Mouse (Mus musculus): ENCODE data around the gene Ttll5. TPM values are rescaled to one million over a fixed set of nuclear protein-coding genes. Genes with fewer than 3 reads are reported as not detected.

The Ttll5 gene
- 25.1 and 29.1 TPM in 2 replicates for total RNA-seq (2021)
- long read RNA-seq, partial matches to known transcripts = 1 of 5 reads
- long read RNA-seq, other reads (novel, unspliced or antisense) = 4 of 5 reads

- peak; percentile 93 for DNase-seq
Observed at GRCm38 (mm10) chr12:85824438-85825264, at the start of gene Ttll5, which contains the start of gene Erg28. Gene Ttll5 (plus strand): TSS chr12:85824659. Gene Erg28 (minus strand): TSS chr12:85824550.

DNA sequence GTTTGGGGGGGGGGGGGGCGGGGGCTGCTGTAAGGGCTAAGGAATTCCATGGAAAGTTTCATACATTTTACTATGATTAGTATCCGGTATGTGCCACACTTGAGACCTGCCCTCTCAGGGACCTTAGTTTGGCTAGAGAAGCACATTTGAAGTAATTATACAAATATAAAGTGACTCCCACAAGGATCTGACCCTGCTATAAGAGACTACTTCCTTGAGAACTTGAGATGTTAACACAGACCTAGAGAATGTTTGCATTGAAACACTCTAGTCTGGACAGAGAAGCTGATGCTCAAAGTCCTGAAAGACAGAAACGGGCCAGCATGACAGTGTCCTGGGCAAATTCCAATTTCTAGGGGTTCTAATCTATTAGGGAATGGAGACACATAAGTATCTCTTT, 45.5 kb upstream of the Ttll5 start:
- no peak for DNase-seq

- DNase-seq = no peak
Observed at GRCm38 (mm10) chr12:85779707-85780106, 44.8 kb upstream of the Ttll5 start.

DNA sequence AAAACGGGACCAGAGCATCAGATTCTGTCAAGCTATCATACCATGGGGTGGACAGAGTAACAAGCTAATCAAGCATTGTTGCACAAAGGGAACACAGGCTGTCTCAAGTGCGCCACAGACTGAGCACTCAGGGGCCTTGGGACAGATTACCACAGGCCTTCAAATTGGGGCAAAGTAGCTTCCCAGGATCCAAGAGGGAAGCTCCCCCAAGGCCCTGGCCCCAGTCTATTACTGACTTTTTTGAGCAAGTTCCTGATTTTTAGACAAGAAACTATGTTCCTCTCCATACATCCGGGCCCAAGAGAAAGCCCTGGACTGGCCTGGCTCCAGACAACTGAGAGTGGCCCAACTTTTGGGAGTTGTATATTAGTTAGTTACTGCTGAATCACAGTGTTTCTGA, 42.9 kb upstream of the Ttll5 start:
- DNase-seq = no peak

- DNase-seq = no peak
Observed at GRCm38 (mm10) chr12:85784916-85785815, 39.3 kb upstream of the Ttll5 start.

- no peak for DNase-seq
Observed at GRCm38 (mm10) chr12:85792158-85792557, 32.3 kb upstream of the Ttll5 start.

DNA sequence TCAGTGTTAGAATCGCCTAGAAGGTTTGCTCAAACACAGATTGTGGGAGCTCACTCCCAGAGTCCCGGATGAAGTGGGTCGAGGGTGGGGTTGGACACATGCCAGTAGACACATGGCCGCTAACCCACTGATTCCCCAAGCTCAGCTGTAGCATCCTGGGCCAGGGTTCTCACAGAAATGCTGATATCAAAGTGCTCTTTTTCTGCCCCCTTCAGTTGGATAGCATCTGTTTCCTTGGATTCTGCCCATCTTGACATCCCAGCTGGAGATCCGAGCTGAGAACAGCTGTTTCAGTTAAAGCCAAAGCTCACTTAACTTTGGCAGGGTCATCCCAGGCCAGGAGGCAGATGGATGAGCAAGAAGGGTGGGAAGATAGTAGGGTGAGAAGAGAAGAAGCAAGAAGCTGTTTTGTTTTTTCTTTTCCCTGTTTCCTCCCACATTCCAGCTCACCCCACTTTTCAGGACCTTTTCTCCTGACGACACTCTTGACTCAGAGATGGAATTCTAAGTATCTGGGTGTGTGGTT, 31.6 kb upstream of the Ttll5 start:
- DNase-seq = no peak

- no peak for DNase-seq
Observed at GRCm38 (mm10) chr12:85794094-85794493, 30.4 kb upstream of the Ttll5 start.

DNA sequence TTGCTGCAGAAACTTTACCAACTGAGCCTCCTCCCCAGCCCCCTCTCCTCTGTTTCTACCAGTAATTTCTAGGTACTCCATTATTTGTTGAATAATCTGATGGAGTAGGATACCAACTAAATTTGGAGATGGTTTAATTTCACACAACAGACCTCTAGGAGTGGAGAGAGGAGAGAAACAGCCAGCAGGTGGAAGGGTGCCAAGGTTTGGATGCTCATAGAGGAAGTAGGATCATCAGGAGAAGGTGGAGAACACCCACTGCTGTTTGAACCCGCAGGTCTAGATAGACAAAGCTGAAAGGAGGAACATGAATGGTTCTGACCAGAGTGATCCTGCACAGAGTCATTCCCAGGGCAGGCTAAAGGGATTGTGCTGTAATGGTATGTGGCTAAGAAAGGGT, 28.9 kb upstream of the Ttll5 start:
- DNase-seq = no peak

DNA sequence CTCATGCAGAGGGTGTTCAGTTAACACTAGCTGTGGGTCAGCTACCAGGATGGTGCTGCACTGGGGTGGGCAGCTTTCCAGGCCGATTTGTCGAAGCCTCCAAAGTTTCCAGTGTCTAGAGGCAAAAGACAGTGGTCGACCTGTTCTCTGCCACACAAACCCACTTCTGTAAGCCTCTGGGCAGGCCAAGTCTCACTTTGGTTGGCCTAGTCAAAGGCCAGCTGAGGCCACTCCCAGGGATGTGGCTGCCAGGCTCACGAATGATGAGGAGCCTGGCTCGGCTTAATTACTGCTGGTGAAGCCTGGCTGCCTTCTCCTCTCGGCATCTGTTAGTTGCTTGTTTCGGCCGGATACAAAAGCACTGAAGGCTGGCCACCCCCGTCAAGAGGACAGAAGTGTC, 24.4 kb upstream of the Ttll5 start:
- DNase-seq = no peak

GRCm38 (mm10) chr12:85809726-85810125, 14.7 kb upstream of the Ttll5 start:
- DNase-seq = no peak

GRCm38 (mm10) chr12:85810959-85811358, 13.5 kb upstream of the Ttll5 start:
- no peak for DNase-seq

GRCm38 (mm10) chr12:85811676-85812075, 12.8 kb upstream of the Ttll5 start:
- no peak for DNase-seq

- DNase-seq = peak; percentile 57
Observed at GRCm38 (mm10) chr12:85813599-85813998, 10.9 kb upstream of the Ttll5 start.

GRCm38 (mm10) chr12:85822051-85822450, 2.4 kb upstream of the Ttll5 start:
- DNase-seq = no peak

DNA sequence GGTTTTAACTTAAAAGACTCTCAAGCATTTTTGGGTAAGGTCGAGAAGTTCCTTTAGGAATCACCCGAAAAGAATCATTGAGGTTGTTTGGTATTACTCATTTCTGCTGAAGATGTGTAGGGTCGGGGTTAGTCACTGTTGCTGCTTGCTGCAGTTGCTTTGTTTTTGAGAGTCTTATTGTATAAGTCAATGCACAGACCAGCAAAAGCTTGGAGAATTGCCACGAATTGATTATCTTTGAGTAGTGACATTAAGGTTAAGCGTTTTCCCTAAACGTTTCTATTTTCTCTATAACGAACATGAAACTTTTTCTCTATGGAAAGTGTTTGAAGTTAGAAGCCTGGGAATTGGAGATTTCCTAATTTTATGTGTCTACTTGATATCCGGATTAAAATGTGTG, 902 bp downstream of the Ttll5 start:
- DNase-seq = no peak

GRCm38 (mm10) chr12:85825822-85826221, 1.4 kb downstream of the Ttll5 start:
- DNase-seq = no peak

DNA sequence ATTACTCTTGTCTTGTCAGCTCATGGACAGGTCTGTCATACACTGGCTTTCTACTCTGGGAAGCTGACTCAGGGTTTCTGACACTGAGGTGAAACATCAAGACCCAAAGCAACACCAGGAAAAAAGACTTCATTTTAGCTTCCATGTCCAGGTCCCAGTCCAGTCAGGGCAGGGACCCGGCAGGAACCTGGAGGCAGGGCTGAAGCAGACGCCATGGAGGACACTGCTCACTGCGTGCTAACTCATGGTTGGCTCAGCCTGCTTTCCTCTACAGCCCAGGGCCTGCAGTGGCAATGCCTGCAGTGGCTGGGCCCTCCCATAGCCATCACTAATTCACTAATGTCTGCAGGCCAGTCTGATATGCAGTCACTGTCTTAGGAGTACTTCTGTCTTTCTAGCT, 4.4 kb downstream of the Ttll5 start:
- DNase-seq = no peak

DNA sequence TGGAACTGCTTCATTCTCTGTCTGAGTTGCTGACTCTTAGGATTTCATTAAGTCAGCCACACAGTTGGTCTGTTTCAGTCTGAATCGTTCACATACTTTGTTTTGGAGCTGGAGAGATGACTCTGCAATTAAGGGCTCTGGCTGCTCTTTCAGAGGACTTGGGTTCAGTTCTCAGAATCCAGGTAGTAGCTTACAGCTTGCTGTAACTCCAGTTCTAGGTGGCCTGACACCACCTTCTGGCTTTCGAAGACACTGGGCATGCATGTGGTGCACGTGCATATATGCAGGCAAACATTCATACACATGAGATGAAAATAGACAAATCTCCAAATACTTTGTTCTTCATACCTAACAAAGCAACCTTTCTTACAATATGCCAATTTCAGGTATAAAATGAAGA, 5.4 kb downstream of the Ttll5 start:
- DNase-seq = no peak

- peak; percentile 41 for DNase-seq
Observed at GRCm38 (mm10) chr12:85830691-85831090, 6.2 kb downstream of the Ttll5 start.

GRCm38 (mm10) chr12:85834543-85834942, 10.1 kb downstream of the Ttll5 start:
- no peak for DNase-seq

- no peak for DNase-seq
Observed at GRCm38 (mm10) chr12:85837765-85838164, 13.3 kb downstream of the Ttll5 start.

Measured in adrenal gland, postnatal 25 days (tissue).